Mouse (Mus musculus): ENCODE measurements at regions not wholly inside any gene's neighbourhood (a gene's known extent, or its start where the extent isn't known, plus 50 kb on each side); places are given as distances from the start of the nearest gene placed in this dataset.

DNA sequence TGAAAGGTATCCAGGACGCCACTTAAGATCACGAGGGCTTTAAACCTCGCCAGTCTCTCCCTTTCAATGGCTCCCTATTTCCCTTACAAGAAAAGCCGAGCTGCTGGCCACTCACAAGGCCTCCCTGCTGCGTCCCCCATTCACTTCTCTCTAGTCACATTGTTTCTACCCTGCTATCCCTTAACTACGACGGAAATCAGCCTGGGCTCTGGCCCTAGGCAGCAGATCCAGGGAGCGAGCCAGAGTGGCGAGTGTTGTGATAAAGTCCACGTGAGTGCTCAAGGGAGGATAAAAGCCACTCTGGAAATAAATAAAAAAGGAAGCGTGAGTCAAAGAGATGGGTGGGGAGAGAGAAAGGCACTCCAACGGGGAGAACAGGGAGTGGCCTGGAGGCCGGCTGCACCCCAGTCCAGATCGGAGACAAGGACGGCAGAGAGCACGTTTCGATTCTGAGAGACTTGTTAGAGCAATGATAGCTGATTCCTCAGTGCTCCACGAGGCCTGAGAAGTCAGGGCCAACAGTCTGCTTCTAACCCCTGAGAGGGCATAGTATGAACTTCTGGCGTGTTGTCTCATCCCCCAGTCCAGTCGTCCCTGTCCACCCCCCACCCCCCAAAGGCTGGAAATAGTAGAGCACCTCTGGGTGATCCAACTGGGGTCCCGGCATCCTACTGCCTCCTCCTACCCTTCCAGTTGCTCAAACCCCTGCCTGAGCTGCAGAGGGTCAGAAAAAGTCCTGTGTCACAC is 84.8 kb upstream of the Calm2 start:
- DNase-seq (ENCODE audit: low spot score in 2 of 2) = peak in 1 of 2 experiments; percentile 14

DNA sequence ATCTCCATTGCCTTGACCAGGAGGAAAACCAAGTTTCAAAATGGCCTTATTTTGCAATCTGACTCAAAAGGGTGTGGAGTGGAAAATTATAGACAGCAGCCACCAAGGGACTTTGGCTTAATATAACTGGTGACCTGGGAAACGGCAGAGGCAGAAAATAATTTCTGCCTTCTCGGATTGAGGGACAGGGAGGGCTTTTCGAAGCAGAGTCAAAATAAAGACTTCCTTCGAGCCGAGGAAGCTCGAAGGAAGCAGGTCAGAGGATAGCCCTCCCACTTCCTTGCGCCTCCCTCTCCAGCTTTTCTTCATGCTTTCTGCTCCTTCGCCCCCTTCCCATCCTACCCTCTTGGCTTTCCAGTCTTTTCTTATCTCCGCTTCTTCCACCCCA is 85.4 kb upstream of the Calm2 start:
- DNase-seq (ENCODE audit: low spot score in 2 of 2) = no peak

DNA sequence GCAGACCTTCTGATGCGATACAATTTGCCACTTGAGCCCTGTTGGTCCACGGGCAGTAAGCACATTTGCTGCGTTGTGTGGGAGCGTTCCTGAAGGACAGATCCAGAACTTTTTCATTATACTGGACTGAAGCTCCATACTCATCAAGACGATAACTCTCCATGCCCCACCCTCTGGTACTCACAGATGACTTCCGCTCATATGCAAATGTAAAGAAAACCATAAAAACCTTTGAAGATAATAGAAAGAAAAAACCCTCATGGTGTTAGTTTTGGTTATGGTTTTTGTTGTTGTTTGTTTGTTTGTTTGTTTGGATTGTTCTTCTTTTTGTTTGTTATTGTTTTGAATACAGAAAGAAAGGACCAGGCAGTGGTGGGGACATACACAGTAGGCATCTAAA is 86.0 kb upstream of the Calm2 start:
- no peak for DNase-seq (ENCODE audit: low spot score in 2 of 2)

DNA sequence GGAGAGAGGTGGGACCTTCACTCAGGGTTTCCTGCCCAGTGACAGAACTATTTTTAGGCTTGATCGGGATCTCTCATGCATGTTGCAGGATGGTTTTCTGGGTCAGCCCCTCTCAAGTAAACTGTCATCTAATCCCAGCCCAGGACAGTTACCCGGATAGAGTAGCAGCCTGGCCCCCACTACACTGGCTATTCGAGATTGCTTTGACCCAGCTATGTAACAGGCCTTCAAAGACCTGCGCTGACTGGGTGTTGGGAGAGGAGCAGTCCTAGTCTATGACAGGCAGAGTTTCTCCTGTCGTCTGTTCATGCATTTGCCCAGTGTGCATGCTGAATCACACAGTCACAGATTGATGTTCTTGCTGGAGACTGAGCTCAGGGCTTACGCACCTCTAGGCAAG is 86.2 kb upstream of the Epcam start:
- no peak for DNase-seq (ENCODE audit: low spot score in 2 of 2)

DNA sequence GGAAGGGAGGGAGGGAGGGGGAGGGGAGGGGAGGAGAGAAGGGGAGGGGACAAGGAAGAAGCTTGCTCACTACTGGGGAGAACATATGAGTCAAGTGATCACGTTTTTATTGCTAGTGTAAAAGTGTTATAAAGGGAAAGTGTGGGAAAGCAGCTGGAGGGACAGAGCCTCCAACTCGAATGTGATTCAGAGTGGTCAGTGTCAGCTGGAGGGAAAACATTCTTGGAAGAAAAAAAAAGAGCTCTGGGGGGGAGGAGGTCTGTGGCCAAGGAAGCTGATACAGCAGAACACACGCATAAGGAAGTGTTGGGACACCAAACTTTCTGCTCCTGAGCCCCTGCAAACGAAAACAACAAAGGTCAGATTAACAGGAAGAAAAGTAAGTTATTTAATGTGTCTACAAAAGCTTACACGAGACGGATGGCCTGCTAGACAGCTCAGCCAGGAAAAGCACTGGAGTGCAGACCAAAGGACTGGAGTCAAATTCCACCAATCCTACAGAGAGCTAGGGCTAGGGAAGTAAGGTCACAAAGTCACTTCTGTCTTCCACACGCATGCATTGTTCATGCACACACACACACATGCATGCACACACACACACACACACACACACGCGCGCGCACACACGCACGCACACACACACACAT is 85.1 kb upstream of the Epcam start:
- DNase-seq (ENCODE audit: low spot score in 2 of 2) = no peak

DNA sequence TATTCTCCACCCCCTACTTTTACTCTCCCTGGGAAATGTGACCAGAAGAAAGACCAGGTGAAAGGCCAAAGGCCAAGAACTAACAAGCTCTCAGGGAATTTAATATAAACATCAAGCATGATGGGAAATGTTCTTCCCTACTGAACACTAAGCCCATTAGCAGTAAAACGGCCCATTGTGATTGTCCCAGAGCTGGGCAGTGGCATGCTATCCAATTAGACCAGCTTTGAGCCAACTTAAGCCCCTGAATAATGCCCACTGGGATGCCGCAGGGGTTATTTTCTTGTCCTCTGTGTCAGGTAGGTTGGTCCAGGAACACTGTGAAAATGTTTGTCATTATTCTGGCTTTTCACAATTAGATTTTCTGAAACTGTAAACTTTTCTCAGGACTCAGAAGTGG is 81.2 kb upstream of the Epcam start:
- no peak for DNase-seq (ENCODE audit: low spot score in 2 of 2)

DNA sequence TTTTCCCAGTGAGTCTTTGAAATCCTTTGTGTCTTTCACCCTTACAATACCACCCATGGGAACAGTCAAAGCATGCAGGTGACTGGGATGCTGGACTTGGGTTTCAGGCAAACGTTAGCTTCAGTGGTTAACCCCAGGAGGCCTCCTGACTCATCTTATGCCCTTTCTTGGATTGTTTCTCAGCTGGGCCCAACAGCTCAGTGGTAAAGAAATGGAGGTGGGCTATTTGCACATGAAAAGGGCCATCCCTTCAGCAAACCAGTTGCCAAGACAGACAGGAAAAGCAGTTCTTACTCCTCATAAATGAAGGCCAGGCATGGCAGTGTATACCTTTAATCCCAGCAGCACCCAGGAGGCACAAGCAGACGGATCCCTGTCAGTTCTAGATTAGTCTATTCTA is 77.4 kb upstream of the Epcam start:
- no peak for DNase-seq (ENCODE audit: low spot score in 2 of 2)

DNA sequence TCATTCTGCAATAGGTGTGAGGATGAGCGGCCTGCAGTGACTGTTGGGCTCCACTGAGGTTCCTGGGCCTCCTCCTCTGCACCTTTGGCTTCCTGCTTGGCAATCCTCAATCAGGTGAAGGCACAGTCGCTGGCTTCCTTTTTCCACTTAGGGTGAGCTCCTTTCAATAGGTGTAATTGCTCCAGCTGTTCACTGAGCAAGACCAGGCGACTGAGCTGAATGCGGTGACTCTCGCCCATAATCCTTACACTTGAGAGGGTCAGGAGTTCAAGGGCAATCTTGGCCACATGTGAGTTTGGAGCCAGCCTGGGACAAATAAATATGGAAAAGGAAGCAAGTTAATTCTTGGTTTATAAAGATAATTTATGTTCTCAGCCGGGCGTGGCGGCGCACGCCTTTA is 76.1 kb upstream of the Epcam start:
- DNase-seq (ENCODE audit: low spot score in 2 of 2) = no peak

DNA sequence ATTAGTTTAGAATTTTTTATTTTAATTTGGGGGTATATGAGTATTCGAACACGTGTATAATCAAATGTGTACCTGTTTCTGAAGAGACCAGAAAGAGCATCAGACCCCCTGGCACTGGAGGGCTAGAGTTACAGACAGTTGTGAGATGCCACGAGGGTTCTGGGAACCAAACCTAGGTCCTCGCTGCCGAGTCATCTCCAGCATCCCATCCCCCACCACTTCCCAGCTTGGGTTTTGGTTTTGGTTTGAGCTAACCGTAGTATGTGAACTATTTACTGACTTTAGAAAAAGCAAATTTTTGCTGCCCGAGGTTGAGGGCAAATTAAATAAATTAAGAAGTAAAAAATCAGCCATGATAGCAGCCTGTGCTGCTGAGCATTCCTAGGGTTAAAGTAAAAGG is 74.9 kb upstream of the Epcam start:
- no peak for DNase-seq (ENCODE audit: low spot score in 2 of 2)

DNA sequence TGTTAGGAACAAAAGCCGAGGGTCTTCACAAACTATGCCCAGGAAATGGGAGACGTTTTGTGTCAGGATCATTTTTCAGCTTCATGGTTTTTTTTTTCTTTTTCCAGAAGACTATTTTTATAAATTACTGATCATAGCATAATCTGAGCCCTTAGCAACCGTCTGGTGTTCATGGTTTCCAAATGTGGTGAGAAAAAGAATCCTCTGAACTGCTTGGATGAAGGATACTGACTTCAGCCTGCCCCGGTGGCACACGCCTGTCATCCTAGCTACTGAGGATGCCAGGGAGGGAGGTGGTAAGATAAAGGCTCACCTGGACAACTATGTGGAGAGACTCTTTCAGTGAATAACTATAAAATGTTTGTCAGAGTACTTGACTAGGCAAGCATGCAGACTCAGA is 72.4 kb upstream of the Epcam start:
- DNase-seq (ENCODE audit: low spot score in 2 of 2) = no peak

DNA sequence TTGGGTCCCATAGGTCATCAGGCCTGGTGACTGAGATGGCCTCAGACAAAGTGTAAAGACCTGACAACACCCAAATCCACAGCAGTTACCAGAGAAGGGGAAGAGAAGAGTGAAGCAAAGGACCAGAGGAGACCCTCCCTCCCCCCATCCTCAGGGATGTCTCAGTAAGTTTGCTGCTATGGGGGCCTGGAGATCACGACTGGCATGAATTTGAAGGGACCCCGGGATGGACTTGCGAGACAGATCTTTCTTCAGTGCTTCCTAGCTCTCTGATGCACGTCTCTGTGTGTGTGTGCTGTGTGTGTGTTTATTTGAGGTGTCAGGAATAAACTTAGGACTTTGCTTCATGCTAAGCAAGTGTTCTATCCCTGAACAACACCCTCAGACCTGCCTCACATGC is 70.1 kb upstream of the Epcam start:
- DNase-seq (ENCODE audit: low spot score in 2 of 2) = no peak

DNA sequence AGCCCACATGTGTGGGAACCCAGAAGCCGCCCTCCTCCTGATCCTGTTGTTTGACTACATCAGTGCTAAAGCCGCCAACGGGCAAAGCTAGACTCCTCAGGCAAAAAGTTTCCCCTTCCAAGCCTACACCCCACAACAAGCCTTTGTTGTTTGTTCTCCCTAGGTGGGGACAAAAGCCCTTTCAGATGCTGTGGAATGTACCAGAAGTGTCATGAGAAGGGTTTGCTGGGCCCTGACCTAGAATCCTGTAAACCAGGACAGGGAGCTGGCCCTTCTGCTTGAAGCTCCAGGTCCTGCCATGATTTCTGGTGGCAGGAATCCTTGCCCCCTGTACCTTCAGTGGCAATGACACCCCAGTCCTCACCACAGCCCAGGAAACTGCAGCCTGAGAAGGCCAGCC is 69.5 kb upstream of the Epcam start:
- DNase-seq (ENCODE audit: low spot score in 2 of 2) = no peak

DNA sequence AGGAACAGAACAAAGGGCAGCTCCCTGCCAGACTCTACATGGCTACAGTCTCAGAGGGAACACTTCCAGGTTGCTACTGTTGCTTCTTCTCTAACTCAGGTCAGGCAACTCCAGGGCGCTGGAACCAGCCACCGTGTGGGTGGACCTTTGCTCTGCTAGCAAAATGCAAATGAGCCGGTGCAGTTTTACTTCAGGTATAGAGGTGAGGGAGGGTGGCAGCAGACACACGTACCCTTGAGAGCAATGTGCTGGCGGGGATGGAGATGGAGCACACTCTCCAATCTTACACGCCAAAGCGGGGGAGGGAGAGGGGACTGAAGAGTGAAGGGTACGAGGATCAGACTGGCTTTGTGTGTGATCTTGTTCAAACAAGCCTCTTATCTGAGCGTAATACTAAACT is 68.8 kb upstream of the Epcam start:
- no peak for DNase-seq (ENCODE audit: low spot score in 2 of 2)

DNA sequence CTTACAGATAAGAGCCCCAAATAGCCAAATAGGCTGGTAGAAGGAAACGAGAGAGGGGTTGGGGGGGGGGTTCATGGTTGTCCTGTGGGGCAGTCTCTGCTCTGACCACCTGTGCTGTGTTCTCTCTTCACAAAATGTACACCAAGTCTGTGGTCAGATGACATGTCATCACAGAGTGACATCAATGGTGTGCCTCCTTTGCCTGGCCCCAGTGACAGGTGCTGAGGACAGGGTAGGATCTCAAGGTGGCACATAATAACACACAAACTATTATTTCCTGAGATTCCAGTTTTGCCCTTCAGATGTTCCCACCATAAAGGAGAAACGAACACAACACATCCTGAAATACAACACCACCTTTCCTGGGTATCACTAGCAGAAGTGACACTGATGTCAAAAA is 68.3 kb upstream of the Epcam start:
- no peak for DNase-seq (ENCODE audit: low spot score in 2 of 2)

DNA sequence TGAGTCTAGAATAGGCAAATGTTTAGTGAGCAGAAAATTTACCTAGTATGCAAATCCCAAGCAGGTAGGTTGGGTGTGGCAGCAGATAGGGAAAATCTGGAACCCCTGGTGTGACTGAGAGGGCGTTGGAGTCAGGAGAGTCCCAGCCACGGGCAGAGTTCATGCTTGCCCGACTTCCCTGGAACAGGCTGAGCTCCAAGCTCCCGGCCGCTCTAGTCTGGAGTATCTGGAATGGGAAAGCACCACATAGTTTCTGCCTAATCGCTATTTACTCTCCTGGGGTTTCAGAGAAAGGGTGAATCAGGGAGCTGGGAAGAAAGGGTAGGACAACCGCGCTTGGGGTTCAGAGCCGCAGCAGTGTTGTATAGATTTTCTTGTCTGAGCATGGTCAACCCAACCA is 65.8 kb upstream of the Epcam start:
- DNase-seq (ENCODE audit: low spot score in 2 of 2) = no peak

DNA sequence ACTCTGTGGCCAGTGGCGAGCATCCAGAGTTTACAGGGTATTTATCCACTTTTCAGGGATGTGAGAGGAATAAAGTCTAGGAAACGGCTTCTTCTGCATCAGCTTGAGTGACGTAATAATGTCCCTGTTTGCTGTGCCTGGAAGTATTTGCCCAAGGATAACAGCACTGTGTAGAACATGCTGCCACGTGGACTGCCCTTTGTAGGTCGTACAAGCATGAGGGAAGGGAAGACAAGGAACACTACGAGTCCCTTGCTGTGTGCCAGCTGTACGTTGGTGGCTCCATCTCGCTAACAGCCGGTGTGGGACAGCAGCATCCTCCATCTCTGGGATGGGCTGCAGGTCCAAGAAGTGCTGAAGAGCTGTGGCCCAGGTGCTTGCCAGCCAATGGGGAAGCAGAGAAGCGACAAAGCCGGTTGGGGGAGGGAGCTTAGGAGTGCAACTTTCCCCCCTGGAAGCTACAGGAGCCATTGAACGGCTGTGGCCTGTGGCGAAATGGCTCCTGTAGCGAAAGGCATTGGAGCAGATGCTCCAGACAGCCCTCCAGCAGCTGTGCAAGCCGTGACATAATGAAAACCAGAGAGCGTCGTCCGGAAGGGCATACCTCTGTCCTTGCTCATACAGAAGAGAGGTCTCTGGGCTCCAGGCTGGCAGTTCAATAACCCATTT is 65.0 kb upstream of the Epcam start:
- DNase-seq (ENCODE audit: low spot score in 2 of 2) = no peak

DNA sequence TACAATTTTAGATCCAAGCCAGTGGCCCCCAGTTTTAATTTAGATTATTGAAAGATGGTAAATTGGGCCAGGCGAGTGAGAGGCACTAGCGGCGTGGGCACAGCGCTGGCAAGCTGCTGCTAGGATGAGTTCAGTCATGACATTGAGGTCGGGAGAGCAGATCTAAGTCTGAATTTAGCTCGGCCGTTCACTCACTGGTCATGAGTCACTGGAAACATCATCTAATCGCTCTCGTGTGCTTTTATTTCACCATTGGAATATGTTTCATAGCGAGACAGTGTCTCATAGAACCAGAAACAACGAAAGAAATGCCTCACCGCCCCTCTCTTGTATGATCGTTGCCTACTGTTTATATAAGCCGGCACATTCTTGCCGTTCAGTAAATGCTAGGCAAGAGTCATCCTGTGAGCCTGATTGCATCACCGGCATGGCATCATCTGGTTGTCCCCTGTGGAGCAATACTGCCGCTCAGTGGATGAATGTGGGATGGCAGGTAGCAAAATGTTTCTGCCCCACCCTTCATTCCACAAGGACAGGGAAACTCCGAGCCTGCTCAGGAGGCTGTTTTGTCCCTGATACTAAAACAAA is 64.3 kb upstream of the Epcam start:
- peak; percentile 81 to 99 for DNase-seq (ENCODE audit: low spot score in 2 of 2)

DNA sequence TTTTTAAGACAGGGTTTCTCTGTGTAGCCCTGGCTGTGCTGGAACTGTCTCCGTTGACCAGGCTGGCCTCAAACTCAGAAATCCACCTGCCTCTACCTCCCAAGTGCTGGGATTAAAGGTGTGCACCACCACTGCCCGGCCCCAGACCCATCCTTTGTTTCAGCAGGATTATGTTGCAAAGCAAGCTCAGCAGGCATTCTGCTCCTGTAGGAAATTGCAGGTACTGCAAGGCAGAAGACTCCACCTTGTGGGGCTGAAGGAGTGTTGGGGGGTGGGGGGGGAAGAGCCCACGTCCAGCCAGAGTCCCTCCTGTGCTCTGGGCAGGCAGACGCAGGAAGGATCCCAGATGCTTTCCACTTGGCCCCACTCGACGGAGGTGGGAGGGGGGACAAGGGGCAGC is 52.2 kb upstream of the Epcam start:
- DNase-seq (ENCODE audit: low spot score in 2 of 2) = no peak

DNA sequence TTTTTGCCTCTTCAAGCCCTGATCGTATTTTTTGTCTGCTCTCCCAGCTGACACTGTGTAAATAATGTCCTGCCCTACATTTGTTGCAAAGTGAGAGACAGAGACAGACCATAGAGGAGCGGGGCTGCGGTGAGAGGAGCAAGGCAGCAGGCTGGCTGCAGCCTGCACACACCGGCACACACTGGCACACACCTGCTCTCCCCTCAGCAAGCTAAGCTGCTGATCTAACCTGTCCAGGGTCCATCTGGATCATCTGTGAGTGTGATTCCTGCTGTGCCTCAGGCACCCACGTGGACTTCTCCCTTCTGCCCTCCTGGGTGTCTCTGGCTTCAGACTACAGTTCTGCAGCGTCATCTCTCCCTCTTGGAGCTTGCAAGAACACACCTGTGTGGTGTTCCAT is 50.4 kb upstream of the Epcam start:
- no peak for DNase-seq (ENCODE audit: low spot score in 2 of 2)
